Mouse (Mus musculus): ENCODE measurements around the gene 1520401A03Rik.

- TF ChIP-seq CTCF (IDR thresholded peaks at IDR 0.05; ENCODE audit: control insufficient read depth, insufficient read depth, insufficient replicate concordance, low read depth, low read length), result peak; percentile 80; the same call in 1 of the 2 replicates
- no peak for TF ChIP-seq POLR2A (IDR thresholded peaks at IDR 0.05; ENCODE audit: control insufficient read depth, low read depth, low read length)
These were observed 16.4 kb downstream of the 1520401A03Rik start for GRCm38 (mm10) chr17:23706212-23706611.
